Mouse (Mus musculus): ENCODE measurements around the gene Rcn3. TPM values are rescaled to one million over a fixed set of nuclear protein-coding genes. Genes with fewer than 3 reads are reported as not detected.
A peak's percentile ranks its signal among the peaks of the same experiment; 100 is the strongest.

The Rcn3 gene
- polyA plus RNA-seq (2012; ENCODE audit: insufficient read depth, insufficient read length, missing spikeins) = 3.1 and 4.6 TPM in 2 replicates

DNA sequence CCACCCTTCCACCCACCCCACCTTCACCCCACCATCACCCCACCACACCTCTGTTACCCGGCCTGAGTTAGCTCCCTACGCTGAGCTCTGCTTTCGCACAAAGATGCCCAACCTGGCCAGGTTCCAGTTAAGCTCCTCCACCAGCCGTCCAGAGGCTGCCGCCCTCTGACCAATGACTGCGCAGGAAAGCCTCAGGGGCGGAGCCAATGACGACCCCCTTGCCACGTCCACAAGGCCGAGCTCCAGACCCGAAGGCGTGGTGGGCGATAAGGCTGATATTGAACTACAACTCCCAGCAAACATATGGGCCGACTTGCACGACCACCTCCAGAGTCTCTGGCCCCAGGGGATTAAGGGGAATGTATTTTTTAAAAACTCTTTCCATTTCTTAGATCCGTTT, at the start of gene Rcn3:
Rcn3 (minus strand) TSS at position 174 of the 400 bp plus-strand sequence.
- TF ChIP-seq POLR2A (IDR thresholded peaks at IDR 0.05; ENCODE audit: borderline replicate concordance, low read depth, low read length) (no peak), CTCF (IDR thresholded peaks at IDR 0.05; ENCODE audit: low read depth, low read length) (no peak)
- Histone ChIP-seq H3K27ac (ENCODE audit: insufficient read depth, low read depth, low read length) (no peak within 1 kb of the TSS), H3K4me3 (ENCODE audit: insufficient read depth, low read length) (no peak within 1 kb of the TSS), H3K4me1 (ENCODE audit: control insufficient read depth, insufficient read depth, low read length) (peaks cover 28% of the 10 kb centered on the region)

DNA sequence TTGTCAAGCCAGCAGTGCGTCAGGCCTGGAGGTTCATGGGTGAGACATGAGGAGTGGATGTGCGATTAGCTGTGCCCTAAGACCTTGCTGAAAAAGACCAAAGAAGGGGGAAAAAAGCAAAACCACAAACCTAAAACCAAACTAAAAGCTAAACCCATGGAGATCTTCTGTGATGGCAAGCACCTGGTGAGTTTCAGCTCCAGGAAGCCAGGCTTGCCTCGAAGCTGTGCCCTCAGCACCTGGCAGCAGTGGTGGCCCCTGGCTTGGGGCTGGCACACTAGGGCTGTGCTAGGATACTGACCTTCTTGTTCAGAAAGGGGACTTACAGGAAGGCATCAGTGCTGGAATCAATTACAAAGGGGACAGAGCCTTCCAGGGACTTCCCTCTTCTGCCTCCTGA, 49.3 kb upstream of the Rcn3 start:
- Histone ChIP-seq H3K27ac (ENCODE audit: insufficient read depth, low read depth, low read length) (no peak overlapping the region), H3K4me1 (ENCODE audit: control insufficient read depth, insufficient read depth, low read length) (peaks cover 8% of the 10 kb centered on the region), H3K4me3 (ENCODE audit: insufficient read depth, low read length) (no peak overlapping the region)
- TF ChIP-seq CTCF (IDR thresholded peaks at IDR 0.05; ENCODE audit: low read depth, low read length) (no peak), POLR2A (IDR thresholded peaks at IDR 0.05; ENCODE audit: borderline replicate concordance, low read depth, low read length) (no peak)

DNA sequence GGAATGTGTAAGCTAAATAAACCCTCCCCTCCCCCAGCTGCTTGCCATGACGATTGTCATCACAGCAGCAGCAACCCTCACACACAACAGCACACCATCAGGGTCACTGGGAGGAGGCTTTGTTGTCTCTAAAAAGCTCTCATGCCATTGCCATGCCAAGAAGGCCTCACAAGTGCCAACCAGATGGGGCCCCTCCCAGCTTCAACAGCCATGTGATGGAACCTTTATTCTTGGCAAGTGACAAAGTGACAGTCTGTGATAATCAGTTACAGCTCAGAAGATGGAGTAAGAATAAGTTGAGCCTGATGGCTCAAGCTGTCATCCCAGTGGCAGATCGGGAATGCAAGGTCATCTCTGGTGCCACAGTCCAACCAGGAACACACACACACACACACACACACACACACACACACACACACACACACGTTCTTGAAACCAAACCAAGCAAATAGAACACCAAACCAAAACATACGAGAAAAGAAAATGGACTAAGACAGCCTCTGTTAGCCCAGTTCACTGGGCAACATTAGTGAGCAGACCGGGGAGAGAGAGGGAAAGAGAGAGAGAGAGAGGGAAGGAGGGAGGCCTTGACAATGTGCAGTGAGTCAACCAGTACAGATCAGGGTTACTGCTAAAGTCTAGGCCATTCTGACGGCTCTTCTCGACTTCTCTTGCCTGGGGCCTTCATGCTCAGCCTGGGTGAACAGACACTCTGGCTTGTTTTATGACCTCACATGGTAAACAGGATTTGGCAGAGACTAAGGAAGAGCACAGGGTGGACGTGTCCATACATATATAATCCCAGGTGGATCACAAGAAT, 48.1 kb upstream of the Rcn3 start:
- no peak overlapping the region for H3K4me3 ChIP-seq (ENCODE audit: insufficient read depth, low read length)
- no peak overlapping the region for H3K27ac ChIP-seq (ENCODE audit: insufficient read depth, low read depth, low read length)
- H3K4me1 ChIP-seq (ENCODE audit: control insufficient read depth, insufficient read depth, low read length) = peaks cover 8% of the 10 kb centered on the region
- TF ChIP-seq CTCF (IDR thresholded peaks at IDR 0.05; ENCODE audit: low read depth, low read length) (no peak), POLR2A (IDR thresholded peaks at IDR 0.05; ENCODE audit: borderline replicate concordance, low read depth, low read length) (no peak)

DNA sequence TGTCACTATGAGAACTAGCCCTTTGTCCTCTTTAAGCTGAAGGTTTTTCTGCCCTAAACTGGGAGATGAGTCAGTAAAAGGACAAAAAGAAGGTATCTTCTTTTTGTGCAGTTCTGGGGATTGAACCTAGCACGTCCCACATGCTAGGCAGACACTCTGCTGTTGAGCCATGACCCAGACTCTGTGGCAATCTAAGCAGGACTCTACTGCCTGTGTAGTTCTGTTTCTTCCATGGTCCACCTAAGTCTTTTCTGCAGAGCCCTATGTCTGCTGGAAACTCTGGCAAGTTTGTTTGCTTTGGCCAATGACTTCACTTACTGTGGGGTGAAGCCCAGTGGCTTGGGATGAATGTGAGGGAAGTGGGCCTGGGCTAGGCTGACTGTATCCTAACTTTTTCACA, 46.4 kb upstream of the Rcn3 start:
- Histone ChIP-seq H3K4me1 (ENCODE audit: control insufficient read depth, insufficient read depth, low read length) (peaks cover 8% of the 10 kb centered on the region), H3K4me3 (ENCODE audit: insufficient read depth, low read length) (no peak overlapping the region), H3K27ac (ENCODE audit: insufficient read depth, low read depth, low read length) (no peak overlapping the region)
- no peak for TF ChIP-seq CTCF (IDR thresholded peaks at IDR 0.05; ENCODE audit: low read depth, low read length)
- TF ChIP-seq POLR2A (IDR thresholded peaks at IDR 0.05; ENCODE audit: borderline replicate concordance, low read depth, low read length) = no peak

DNA sequence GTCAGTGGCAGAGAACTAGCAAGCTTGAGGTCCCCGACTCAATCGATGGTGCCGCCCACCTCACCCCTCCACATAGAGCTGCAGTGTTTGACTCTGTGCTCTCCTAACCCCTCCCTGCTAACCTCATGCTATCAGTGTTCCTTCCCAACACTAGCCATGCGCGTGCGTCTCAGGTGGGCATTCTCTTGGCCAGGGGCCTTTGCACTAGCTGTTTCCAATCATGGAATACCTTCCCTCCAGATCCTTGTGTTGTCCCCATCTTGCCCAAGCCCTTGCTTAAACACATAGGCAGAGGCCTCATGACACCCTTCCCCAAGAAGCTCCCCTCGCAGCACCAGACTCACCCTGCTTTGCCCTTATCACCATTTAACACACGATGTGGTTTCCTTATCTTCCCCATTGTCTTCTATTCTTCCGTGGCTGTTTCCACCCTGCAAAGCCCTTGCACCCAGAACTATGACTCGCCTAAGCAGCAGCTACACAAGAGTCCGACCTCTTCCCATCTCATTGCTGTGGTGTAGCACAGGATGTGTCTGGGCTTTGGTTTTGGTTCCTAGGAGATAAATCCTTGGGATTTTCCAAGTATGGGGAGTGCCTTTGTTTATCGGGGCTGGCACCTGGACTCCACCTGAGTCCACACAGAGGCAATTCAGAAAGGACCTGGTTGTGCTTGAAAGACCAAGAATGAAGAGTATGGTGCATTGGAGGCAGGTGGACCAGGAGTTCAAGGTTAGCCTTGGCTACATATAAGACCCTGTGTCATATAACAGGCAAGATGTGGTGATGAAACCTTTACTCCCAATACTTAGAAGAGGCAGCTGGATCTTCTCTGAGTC, 45.4 kb upstream of the Rcn3 start:
- Histone ChIP-seq H3K27ac (ENCODE audit: insufficient read depth, low read depth, low read length) (no peak overlapping the region), H3K4me1 (ENCODE audit: control insufficient read depth, insufficient read depth, low read length) (peaks cover 8% of the 10 kb centered on the region), H3K4me3 (ENCODE audit: insufficient read depth, low read length) (no peak overlapping the region)
- TF ChIP-seq CTCF (IDR thresholded peaks at IDR 0.05; ENCODE audit: low read depth, low read length) = no peak
- no peak for TF ChIP-seq POLR2A (IDR thresholded peaks at IDR 0.05; ENCODE audit: borderline replicate concordance, low read depth, low read length)

DNA sequence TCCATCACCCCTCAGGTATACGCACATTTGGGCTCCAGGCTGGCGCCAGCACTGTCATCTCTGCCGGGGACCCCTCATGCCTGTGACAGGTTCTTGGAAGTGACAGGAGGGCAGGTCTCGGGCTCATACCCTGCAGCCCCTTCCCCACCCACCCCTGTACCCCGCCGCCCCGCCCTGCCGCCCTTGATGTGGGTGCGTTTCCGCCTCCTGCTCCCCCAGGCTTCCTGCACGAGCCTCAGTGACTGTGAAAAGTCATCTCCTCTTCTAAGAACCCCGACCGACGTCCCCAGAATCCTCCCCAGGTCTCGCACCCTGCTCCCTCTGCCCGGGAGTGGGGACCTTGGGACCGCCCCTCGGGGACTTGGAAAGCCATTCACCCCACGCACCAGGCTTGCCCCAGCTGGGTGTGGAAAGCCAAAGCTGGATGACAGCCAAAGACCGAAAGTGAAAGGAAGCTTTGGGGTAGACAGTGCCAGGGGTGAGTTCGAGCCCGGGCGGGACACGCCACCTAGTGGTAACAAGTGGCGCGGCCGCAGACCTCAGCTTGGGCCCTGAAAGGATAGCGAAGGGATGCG, 44.1 kb upstream of the Rcn3 start, which contains the start of the genes Gm45713 and Flt3l:
Gm45713 (minus strand) TSS at position 239 of the 575 bp plus-strand sequence.
Flt3l (minus strand) TSS at position 440 of the 575 bp plus-strand sequence.
- H3K4me3 ChIP-seq (ENCODE audit: insufficient read depth, low read length) = peak within 1 kb of the TSS; percentile 65
- H3K4me1 ChIP-seq (ENCODE audit: control insufficient read depth, insufficient read depth, low read length) = no peaks in the 10 kb centered on the region; the same call in 1 of the 2 replicates
- TF ChIP-seq CTCF (IDR thresholded peaks at IDR 0.05; ENCODE audit: low read depth, low read length) (peak; percentile 76), POLR2A (IDR thresholded peaks at IDR 0.05; ENCODE audit: borderline replicate concordance, low read depth, low read length) (no peak)
- H3K27ac ChIP-seq (ENCODE audit: insufficient read depth, low read depth, low read length) = no peak within 1 kb of the TSS

DNA sequence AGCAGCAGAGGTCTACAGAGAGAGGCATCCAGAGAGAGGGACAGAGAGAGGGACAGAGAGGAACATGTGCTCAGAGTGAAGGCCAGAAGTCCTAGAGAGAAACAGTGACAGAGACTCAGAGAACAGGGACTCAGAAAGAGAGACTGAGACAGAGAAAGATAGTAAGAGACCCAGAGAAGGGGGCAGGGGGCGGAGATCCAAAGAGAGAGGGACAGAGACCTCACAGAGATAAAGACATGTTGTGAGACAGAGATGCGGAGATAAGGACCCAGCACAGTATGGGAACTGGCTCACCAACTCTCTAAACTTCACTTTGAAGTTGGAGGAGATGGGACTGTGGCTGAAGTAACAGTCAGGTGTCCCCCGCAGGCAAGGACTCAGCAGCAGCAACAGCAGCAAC, 43.3 kb upstream of the Rcn3 start:
- no peaks in the 10 kb centered on the region; the same call in none of the 2 replicates for H3K4me1 ChIP-seq (ENCODE audit: control insufficient read depth, insufficient read depth, low read length)
- H3K4me3 ChIP-seq (ENCODE audit: insufficient read depth, low read length) = peak overlapping the region; percentile 65; the same call in 1 of the 2 replicates
- TF ChIP-seq POLR2A (IDR thresholded peaks at IDR 0.05; ENCODE audit: borderline replicate concordance, low read depth, low read length) (no peak), CTCF (IDR thresholded peaks at IDR 0.05; ENCODE audit: low read depth, low read length) (no peak)
- no peak overlapping the region for H3K27ac ChIP-seq (ENCODE audit: insufficient read depth, low read depth, low read length)

DNA sequence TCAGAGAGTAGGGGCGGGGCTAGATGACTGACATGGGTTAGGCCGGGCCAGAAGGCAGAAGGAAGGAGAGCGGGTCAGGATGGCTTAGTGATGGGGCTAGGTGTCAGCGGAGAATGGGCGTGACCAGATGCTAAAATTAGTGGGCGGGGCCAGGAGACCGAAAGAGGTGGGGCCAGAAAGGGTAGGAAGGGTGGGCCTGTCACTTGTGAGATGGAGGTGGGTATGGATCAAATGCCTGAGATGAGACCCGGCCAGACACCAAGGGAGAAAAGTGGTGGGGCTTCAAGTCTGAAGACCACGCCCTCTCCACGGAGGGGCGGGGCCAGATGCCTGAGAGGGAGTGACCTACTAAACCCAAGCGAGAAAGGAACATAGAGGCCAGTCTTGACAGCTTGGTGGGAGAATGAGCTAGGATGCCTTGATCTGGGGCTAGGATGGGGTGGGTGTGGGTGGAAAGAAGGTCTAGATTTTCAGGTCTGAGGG, 42.6 kb upstream of the Rcn3 start:
- TF ChIP-seq CTCF (IDR thresholded peaks at IDR 0.05; ENCODE audit: low read depth, low read length) (no peak), POLR2A (IDR thresholded peaks at IDR 0.05; ENCODE audit: borderline replicate concordance, low read depth, low read length) (no peak)
- H3K4me3 ChIP-seq (ENCODE audit: insufficient read depth, low read length) = no peak overlapping the region
- H3K27ac ChIP-seq (ENCODE audit: insufficient read depth, low read depth, low read length) = no peak overlapping the region
- H3K4me1 ChIP-seq (ENCODE audit: control insufficient read depth, insufficient read depth, low read length) = peaks cover 6% of the 10 kb centered on the region

DNA sequence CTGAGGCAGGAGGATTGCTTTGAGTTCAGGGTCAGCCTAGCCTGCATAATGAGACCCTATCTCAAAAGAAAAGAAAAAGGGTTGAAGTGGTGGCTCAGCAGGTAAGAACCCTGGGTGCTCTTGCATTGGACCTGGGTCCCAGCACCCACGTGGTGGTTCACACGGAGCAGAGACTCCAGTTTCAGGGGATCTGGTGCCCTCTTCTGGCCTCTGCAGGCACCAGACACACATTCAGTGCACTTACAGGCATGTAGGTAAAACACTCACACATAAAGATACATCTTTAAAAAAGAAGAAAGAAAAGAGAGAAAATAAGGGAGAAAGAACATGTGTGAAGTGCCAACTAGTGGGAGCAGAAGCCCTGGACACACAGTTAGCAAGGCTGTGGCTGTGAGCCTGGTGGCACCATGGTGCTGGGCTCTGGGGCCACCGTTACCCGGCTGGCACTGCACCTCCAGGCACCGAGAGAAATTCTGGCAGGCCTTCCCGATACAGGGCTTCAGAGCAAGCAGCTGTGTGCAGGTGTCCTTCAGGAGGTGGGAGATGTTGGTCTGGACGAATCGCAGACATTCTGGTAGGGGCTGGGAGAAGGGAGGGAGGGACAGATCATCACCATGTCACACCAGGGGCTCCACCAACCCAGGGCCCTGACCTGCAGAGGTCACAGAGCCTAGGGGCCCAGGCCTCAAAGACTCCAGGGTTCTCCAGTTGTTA, 41.6 kb upstream of the Rcn3 start:
- Histone ChIP-seq H3K27ac (ENCODE audit: insufficient read depth, low read depth, low read length) (no peak overlapping the region), H3K4me3 (ENCODE audit: insufficient read depth, low read length) (no peak overlapping the region), H3K4me1 (ENCODE audit: control insufficient read depth, insufficient read depth, low read length) (peaks cover 6% of the 10 kb centered on the region)
- TF ChIP-seq CTCF (IDR thresholded peaks at IDR 0.05; ENCODE audit: low read depth, low read length) (no peak), POLR2A (IDR thresholded peaks at IDR 0.05; ENCODE audit: borderline replicate concordance, low read depth, low read length) (no peak)

Data from bone marrow macrophage, adult 2 months (primary cell).